Mouse (Mus musculus) lung, embryonic 14.5 days (tissue): ENCODE results near the gene Wdr54. TPM values are rescaled to one million over a fixed set of nuclear protein-coding genes. Genes with fewer than 3 reads are reported as not detected.
"Not testable (repeated sequence)": the region's sequence is repeated elsewhere in the genome, so short reads cannot be mapped to it uniquely, and the experiment has no call there.

Experiments used
- ATAC-seq: fragments of 200-750 bp; cut with Nextera tagmentation; 2 replicates; pipeline ENCODE4 v1.8.0; 2017; ENCODE audit warnings: mild to moderate bottlenecking, moderate TSS enrichment, moderate library complexity; ENCODE audit not compliant: insufficient read depth
- DNase-seq: peaks from one replicate; pipeline ENCODE4 v3.0.0-alpha.2; 2015
- H3K27ac ChIP-seq: fragments of 300-500 bp; sonication (generic); 2 replicates; pipeline ENCODE4 v1.5.1; 2014; ENCODE audit warnings: low read depth, mild to moderate bottlenecking, moderate library complexity
- H3K27me3 ChIP-seq: fragments of 300-500 bp; sonication (generic); 2 replicates; pipeline ENCODE4 v1.6.1; 2014; ENCODE audit warnings: low read length, control low read depth; ENCODE audit not compliant: insufficient read depth
- H3K36me3 ChIP-seq: fragments of 300-500 bp; sonication (generic); 2 replicates; pipeline ENCODE4 v1.6.1; 2014; ENCODE audit warnings: control low read depth; ENCODE audit not compliant: insufficient read depth
- H3K4me1 ChIP-seq: fragments of 300-500 bp; sonication (generic); 2 replicates; pipeline ENCODE4 v1.6.1; 2014; ENCODE audit warnings: antibody characterized with exemption, control low read depth; ENCODE audit not compliant: insufficient read depth
- H3K4me2 ChIP-seq: fragments of 300-500 bp; sonication (generic); 2 replicates; pipeline ENCODE4 v1.6.1; 2014; ENCODE audit warnings: mild to moderate bottlenecking
- H3K4me3 ChIP-seq: fragments of 300-500 bp; sonication (generic); 2 replicates; pipeline ENCODE4 v1.5.1; 2014; ENCODE audit warnings: low read depth, low read length
- H3K9ac ChIP-seq: fragments of 300-500 bp; sonication (generic); 2 replicates; pipeline ENCODE4 v1.6.1; 2014
- H3K9me3 ChIP-seq: fragments of 300-500 bp; sonication (generic); 2 replicates; pipeline ENCODE4 v1.6.1; 2016; ENCODE audit warnings: low read depth, low read length, control low read depth
- CTCF ChIP-seq: IDR thresholded peaks from 2 replicates; pipeline ENCODE4 v1.5.1; 2016; ENCODE audit warnings: antibody characterized with exemption, low read depth
- WGBS: fragments of 180-500 bp; shearing (Covaris S2); extraction: QIAGEN DNeasy Blood & Tissue Kit; methylation state at CpG from one replicate; pipeline ENCODE4 v1.1.7; 2014; 5-methylcytosine and 5-hydroxymethylcytosine counted together
- polyA plus RNA-seq: library from polyadenylated mRNA; unstranded; fragments of >200 nt; fragmentation: Nextera tagmentation; extraction: Ambion mirVana; gene quantifications from 2 replicates; pipeline ENCODE4 v1.2.1, GENCODE M21; 2014

Wdr54 gene
- polyA plus RNA-seq, 1 experiment from 2014 or later: 8.5 TPM

DNA sequence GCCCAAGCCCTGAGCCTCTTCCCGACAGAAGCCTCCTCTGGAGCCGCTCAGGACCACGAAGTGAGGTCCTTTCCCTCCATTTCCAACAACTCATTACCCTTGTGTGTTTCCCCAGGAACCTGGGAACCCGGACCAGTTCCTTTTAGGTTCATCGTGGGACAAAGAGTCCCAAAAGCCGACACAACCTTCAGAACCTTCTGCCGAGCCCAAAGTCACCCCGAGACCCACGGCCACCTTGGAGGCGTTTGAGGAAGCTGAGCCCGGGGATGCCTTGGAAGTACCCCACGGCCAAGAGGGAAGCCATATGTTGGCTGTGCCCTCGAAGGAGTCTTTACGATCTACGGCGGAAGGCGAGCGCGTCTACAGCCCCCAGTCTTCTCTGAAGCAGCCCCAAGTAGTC, 5.2 kb upstream of the Wdr54 start:
- peak overlapping the region; percentile 44 for H3K9ac ChIP-seq
- peak overlapping the region; percentile 40 for H3K4me3 ChIP-seq
- peaks cover 10% of the 10 kb centered on the region; the same call in 1 of the 2 replicates for H3K4me1 ChIP-seq
- TF ChIP-seq CTCF: no peak
- no peaks in the 10 kb centered on the region for H3K9me3 ChIP-seq
- no peaks in the 10 kb centered on the region for H3K36me3 ChIP-seq
- DNase-seq: no peak
- H3K4me2 ChIP-seq: peak overlapping the region; percentile 82
- H3K27me3 ChIP-seq: peaks cover 28% of the 10 kb centered on the region
- WGBS: 10% methylated on average over 19 of the region's 19 CpGs
- no peak overlapping the region for H3K27ac ChIP-seq
- no peak for ATAC-seq

DNA sequence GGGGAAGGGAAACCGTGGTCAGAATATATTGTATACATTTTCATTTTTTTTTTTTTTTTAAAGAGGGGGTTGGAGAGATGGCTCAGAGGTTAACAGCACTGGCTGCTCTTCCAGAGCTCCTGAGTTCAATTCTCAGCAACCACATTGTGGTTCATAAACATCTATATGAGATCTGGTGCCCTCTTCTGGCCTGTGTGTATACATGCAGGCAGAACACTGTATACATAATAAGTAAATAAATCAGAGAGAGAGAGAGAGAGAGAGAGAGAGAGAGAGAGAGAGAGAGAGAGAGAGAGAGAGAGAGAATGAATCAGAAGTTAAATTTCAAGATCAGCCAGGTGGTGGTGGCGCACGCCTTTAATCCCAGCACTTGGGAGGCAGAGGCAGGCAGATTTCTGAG, 3.3 kb upstream of the Wdr54 start:
- not testable (repeated sequence) for H3K27ac ChIP-seq, H3K36me3 ChIP-seq, H3K9me3 ChIP-seq, ATAC-seq, H3K4me2 ChIP-seq, H3K4me1 ChIP-seq, H3K9ac ChIP-seq, H3K4me3 ChIP-seq
- WGBS: 27% methylated on average over 3 of the region's 3 CpGs
- peak; percentile 68 for TF ChIP-seq CTCF
- peak; percentile 89 for DNase-seq
- H3K27me3 ChIP-seq: peaks cover 28% of the 10 kb centered on the region

DNA sequence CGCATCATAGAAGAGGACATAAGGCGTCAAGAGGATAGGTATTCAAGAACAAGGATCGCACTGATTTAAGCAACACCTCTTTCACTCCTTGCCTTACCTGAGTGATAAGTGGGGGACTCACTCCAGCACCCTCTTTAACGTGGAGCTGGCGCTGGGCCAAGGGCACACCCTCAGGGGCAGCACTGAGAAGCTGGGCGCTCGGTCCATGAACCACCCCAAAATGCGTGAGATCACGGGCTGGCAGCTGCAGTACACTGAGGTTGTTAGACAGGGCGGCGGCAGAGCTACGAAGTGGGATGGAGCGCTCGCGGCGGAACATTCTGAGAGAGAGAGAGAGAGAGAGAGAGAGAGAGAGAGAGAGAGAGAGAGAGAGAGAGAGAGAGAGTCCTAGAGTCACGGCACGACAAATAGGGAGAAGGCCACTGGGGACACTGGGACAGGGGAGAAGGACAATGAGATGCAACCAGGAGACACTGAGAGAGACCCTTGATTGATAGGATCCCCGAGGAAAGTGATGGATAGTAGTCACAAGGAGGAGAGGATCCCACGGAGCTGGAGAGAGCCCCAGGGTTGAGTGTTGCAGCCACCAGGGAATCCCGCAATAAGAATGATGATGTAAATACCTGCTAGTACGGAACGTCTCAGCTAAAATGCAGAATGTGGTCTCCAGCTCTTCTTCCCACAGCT, 502 bp downstream of the Wdr54 start:
- Histone ChIP-seq H3K36me3 (peaks cover 25% of the 10 kb centered on the region), H3K27ac (no peak overlapping the region), H3K9me3 (no peaks in the 10 kb centered on the region), H3K9ac (peak overlapping the region; percentile 41), H3K4me2 (peak overlapping the region; percentile 87), H3K4me3 (peak overlapping the region; percentile 57), H3K4me1 (0 out of 2 replicates have a peak, but pooled peaks cover 4% of the 10 kb centered on the region), H3K27me3 (peaks cover 2% of the 10 kb centered on the region)
- WGBS: 8% methylated on average over 23 of the region's 23 CpGs
- DNase-seq (peak; percentile 43), ATAC-seq (peak; percentile 38)
- no peak for TF ChIP-seq CTCF

- Histone ChIP-seq H3K27me3 (no peaks in the 10 kb centered on the region; the same call in 1 of the 2 replicates), H3K4me2 (no peak overlapping the region), H3K36me3 (peaks cover 43% of the 10 kb centered on the region), H3K4me3 (no peak overlapping the region), H3K9ac (no peak overlapping the region), H3K4me1 (0 out of 2 replicates have a peak, but pooled peaks cover 4% of the 10 kb centered on the region), H3K27ac (no peak overlapping the region), H3K9me3 (no peaks in the 10 kb centered on the region)
- TF ChIP-seq CTCF: no peak
- 54% methylated on average over 5 of the region's 5 CpGs for WGBS
- DNase-seq (no peak), ATAC-seq (no peak)
These were observed 2.7 kb downstream of the Wdr54 start for GRCm38 (mm10) chr6:83153485-83153884.

- 81% methylated on average over 12 of the region's 12 CpGs for WGBS
- Histone ChIP-seq H3K9ac (no peak overlapping the region), H3K4me3 (no peak overlapping the region), H3K36me3 (peaks cover 48% of the 10 kb centered on the region), H3K27me3 (no peaks in the 10 kb centered on the region; the same call in 1 of the 2 replicates), H3K27ac (no peak overlapping the region), H3K4me1 (0 out of 2 replicates have a peak, but pooled peaks cover 4% of the 10 kb centered on the region), H3K9me3 (no peaks in the 10 kb centered on the region), H3K4me2 (no peak overlapping the region)
- DNase-seq (no peak), ATAC-seq (no peak)
- TF ChIP-seq CTCF: no peak
These were observed 3.2 kb downstream of the Wdr54 start for GRCm38 (mm10) chr6:83153038-83153437.

DNA sequence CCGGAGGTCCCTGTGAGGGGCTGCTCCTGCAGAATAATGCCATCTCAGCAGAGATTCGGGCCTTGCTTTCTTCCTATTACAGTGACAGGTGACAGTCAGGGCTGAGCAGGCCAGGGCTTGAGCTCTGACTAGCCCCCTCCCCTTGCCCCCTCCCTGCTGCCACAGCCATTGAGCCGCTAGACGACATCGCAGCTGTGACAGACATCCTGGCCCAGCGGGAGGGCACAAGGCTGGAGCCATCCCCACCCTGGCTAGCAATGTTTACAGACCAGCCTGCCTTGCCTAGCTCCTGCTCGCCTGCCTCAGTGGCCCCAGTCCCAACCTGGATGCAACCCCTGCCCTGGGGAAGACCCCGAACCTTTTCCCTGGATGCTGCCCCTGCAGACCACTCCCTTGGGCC, 4.5 kb downstream of the Wdr54 start:
- ATAC-seq: no peak
- H3K27me3 ChIP-seq: no peaks in the 10 kb centered on the region; the same call in 1 of the 2 replicates
- no peak overlapping the region for H3K4me3 ChIP-seq
- WGBS: 27% methylated on average over 8 of the region's 8 CpGs
- H3K4me2 ChIP-seq: no peak overlapping the region
- H3K9ac ChIP-seq: no peak overlapping the region
- H3K36me3 ChIP-seq: peaks cover 61% of the 10 kb centered on the region
- H3K27ac ChIP-seq: peak overlapping the region; percentile 30; the same call in 1 of the 2 replicates
- DNase-seq: no peak
- TF ChIP-seq CTCF: no peak
- H3K9me3 ChIP-seq: no peaks in the 10 kb centered on the region
- H3K4me1 ChIP-seq: 0 out of 2 replicates have a peak, but pooled peaks cover 4% of the 10 kb centered on the region

- Histone ChIP-seq H3K9me3 (no peaks in the 10 kb centered on the region), H3K4me2 (no peak overlapping the region), H3K9ac (no peak overlapping the region), H3K36me3 (peaks cover 62% of the 10 kb centered on the region), H3K27me3 (no peaks in the 10 kb centered on the region), H3K4me3 (no peak overlapping the region), H3K27ac (no peak overlapping the region), H3K4me1 (peaks cover 3% of the 10 kb centered on the region; the same call in 1 of the 2 replicates)
- 62% methylated on average over 7 of the region's 7 CpGs for WGBS
- no peak for TF ChIP-seq CTCF
- ATAC-seq: no peak
- DNase-seq: no peak
These were observed 8.9 kb downstream of the Wdr54 start for GRCm38 (mm10) chr6:83147280-83147679.
